Mouse (Mus musculus) cerebellum, adult 18-20 months (tissue): ENCODE measurements around the gene Samd8.
A peak's percentile ranks its signal among the peaks of the same experiment; 100 is the strongest.

Source experiments
- DNase-seq, 2 experiments: peaks; one replicate each; pipeline ENCODE4 v3.0.0; 2021

Samd8 gene

DNA sequence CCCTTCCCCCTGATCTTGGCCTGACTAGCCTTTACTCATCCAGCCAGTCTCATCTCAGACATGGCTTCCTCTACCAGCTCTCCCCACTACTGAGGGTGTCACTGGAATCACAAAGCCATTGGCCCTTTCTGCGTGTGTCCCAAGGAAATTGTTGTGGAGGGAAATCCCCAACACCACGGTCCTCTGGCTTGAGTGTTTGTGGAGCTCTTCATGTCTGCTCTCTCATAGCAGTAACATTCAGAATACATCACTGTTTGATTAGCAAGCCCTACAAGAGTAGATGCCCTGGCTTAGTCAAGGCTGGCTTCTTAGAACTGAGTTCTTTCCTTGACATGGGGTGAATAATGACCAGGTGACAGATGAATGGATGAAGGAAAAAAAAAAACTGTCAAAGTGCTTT is 3.5 kb upstream of the Samd8 start:
- DNase-seq: no peak

DNA sequence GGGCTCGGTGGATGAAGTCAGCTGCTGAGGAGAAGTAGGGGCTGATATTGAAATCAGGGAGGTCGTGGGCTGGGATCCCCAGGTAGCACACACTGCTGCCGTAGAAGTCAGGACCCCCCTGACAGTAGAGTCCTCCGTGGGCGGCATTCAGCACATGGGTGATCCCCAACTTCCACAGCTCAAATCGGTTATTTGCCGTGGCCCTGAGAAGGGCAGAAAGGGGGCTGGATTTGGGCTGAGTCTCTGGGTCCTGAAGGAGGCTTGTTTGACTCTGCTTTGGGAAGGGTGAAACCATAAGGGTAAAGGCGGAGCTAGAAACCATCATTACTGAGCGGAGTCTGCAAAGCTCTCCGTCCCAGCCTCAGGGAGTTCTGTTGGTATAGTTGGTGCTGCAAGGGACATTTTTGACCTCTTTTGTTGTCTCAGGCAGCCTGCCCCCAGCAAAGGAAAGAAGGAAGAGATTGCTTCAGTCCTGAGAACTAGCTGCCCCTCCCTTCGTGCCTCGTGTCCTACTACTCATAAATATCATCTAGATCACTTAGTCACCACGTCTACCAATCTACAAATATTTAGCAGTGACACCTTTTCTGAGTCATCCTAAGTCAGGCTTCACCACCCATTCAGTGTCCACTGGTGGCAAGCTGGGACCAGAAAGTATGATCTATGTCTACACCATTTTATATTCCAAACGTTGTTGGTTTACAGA is 2.7 kb upstream of the Samd8 start:
- no peak for DNase-seq

DNA sequence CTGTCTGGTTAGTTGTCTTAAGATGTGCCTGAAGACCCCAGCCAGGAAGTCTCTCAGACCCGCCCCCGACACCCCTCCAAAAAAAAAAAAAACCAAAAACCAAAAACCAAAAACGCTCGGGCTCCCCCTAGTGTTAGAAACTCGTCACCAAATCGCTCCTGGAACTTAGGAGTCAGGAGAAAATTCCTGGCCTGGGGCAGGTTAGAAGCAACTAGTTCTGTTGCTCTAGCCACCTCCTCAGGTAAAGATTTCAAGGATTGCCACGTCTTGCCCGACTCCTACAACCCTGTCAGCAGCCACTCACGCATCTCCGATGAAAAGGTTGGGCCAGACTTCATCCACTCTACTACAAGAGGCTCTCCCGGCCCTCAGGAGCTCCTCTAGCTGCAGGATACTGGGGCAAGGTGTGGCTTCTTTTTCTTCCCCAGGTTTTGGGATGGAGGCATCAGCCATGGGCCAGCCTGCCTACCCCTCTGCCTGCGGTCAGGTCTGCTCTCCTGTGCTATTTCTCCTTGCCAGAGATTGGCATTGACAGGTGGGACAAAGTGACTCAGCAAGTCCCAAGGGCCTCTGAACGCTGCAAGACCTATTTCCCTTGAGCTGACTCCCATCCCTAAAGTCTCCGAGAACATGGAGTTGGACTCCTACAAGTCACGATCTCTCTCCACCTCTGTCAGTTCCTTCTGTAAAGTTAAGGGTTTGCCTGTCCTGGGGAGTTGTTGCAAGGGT is 2.0 kb upstream of the Samd8 start:
- peak; percentile 52 to 65 for DNase-seq

DNA sequence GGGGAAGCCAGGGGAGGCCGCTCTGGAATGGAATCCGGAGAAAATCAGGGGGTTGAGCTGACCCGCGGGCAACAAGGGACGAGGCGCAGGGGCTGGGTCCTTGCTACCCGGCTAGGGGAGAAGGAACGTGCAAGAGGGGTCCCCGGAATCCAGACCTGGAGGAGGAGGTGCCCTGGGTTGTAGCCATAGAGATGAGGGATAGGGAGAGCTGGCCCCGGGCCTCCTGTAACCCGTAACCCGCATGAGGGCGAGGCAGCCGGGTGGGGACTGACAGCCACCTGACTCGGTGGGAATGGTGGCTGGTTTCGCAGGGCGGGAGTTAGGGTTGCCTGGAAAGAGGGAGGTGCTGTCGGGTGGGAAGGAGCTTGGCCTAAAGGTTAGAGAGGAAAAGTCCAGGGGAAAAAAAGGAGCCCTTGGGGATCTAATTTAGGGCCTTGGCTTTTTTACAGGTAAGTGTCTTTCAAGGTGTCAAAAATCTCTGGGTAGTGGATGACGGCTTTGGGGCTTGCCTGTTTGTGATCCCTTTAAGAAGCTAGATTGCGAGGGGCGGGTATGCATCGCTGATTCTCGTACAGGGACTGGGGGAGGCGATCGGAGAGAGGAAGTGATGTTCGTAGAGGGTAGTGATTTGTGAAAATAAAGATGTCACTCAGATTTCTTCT is 681 bp downstream of the Samd8 start, which contains the start of gene Dusp13:
Dusp13 (minus strand) TSS at position 301 of the 662 bp plus-strand sequence.
- DNase-seq: peak; percentile 74 to 77

DNA sequence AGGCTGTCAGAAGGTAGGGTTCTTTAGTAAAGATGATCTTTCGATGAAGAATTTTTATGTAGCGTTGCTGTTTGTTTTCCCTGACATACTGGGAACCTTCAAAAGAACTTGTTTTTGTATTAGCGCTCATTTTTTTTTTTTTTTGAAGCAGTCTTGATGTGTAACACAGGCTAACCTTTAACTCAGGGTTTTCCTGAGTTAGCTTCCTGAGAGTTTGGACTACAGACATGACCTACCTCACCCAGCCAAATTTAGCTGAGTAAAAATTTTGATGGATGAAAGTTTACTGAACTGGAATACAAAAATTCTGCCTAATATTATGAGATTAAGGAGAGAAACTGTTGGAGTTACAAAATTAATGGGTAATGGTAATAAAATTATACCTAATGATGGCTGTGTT is 2.1 kb downstream of the Samd8 start:
- DNase-seq: no peak

DNA sequence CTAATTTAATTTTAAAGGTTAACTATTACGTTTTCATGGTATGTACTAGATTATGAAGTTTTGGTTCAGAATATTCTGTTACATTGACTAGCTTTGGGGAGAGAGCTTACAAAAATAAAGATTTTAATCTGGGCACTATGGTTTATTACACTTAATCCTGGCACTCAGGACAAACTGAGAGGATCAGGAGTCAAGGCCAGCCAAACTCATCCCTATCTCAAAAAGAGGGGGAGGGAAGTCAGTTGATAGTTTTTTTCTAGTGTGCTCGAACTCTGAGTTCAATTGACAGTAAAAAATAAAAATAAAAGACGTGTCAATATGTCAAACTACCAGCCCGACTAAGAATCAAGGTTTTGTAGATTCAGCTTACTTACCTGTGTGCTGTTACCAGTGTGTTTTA is 3.0 kb downstream of the Samd8 start:
- no peak for DNase-seq

DNA sequence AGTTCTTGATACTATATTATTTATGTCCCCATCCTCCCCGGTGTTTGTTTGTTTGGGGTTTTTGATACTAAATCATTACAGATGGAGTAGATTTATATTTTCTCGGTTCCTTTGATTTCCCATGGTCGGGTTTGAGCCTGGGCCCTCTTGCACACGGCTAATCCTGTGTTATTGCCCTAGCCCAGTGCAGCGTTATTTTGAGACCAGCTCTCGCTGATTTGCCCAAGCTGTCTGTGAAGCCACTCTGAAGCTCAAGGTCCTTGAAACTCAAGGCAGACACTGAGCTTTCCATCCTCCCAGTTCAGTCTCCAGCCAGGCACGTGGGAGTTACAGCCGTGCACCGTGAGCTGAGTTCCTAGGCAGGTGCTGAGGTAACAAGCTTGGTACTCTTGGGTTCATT is 11.2 kb downstream of the Samd8 start:
- DNase-seq: no peak

DNA sequence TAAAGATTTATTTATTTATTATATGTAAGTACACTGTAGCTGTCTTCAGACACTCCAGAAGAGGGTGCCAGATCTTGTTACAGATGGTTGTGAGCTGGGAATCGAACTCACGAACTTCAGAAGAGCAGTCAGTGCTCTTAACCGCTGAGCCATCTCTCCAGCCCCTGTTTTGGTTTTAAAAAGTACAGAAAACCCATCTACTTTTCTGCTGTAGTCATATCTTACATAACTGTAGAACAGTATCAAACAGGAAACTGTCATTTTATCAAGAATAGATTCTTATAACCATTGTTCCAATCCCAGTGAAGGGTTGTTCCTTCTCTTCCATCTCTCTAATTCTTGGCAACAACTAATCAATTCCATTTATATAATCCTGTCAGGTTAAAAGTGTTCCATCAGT is 13.4 kb downstream of the Samd8 start:
- DNase-seq: no peak

DNA sequence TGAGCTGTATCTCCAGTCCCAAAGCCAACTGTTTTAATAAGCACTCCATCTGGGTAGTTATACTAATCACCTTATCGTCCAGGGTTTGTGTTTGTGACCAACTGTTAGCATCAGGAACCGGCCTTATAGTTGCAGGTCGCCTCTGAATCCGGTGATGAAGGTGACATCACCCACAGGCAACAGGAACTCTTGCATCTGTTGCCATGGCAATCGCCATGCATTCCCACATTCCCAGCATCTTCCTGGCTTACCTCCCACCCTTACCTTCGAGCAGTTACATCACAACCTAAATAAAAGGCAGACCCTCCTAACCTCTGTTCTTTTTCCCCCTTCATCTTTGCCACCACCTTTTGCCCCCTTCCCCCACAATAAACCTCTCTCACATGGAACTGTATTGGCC is 14.3 kb downstream of the Samd8 start:
- peak in 1 of 2 experiments; percentile 21 for DNase-seq

DNA sequence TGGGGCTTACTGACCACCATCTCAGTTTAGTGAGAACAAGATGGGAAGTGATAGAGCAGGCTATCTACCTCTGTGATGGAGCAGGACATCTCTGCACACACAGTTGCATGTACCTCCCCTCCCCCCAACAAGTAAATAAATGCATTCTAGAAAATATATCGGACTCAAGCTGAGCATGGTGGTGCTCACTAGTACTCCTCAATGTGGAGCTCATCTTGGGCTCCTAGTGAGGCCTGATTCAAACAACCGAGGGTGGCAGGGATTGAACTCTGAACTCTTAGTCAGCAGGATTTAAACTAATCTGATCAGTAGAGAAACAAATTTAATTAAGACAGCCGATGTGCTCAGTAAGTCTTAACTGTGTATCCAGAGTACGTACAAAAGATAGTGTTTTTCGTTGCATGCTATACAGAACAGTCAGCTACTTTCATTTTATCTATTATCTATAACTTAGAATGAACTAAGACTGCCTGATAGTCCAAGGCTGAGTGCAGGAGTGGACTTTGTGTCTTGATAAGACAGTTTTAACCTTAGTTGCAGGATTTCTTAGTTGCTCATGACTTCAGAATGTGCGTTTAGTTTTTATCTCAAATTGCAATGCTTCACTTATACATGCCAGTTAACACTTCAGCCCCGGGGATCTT is 15.5 kb downstream of the Samd8 start:
- no peak for DNase-seq

DNA sequence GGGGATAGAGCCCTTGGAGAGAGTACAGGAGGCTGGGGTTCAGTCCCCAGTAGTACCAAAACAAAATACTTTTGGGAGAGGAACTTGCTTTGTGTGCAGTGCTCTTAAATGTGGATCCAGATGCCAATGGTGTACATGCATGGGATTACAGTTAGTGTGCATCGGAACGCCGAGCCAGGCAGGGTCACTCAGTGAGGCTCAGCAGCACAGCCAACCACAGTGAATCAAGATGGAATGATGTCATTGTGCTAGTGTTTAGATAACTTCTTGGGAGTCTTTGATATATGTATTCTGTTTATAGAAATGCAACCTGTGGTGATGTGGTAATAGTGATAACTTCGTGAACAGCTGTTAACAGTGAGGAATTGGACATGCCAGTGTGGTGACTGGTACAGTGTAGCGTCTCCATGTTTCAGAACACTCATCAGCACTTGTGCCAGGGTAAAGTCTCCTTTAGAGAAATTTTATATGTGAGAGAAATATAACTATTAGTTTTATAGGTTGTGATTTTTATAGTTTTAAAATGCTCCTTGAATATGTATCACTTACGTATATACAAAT is 16.1 kb downstream of the Samd8 start:
- no peak for DNase-seq

DNA sequence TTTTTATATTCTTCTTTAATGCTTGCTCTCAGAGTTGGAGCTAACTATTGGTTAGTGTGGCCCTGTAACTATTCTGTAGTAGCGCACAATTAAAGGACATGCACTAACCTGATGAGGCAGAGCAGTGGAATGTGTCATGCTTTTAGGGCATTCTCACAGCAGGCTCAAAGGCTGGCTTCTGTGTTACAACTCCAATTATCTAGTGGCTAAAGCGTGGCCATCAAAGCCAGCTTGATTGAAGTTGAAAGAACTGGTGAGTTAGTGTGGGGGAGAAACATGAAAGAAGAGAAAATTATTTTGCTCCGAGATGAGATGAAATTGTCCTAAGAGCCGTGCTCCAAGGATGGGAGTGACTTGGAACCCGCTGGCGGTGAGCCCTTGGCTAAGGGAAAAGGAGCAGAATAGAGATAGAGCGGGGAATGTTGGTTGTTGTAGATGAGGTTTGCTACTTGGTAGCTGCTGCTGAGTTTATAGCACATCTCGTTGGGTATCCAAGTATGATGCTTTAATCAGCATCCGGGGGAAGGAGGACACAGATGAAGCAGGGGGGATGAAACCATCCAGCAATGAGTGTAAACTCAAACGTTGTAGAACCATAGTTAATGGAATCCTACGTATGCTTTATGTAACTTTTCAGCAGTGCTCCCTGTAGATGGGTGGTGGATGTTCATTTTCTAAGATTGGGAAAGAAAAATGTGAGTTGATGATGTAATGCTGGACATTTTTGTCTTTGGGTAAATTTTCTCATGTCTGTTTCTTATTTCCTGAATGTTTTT is 22.4 kb downstream of the Samd8 start:
- DNase-seq: no peak

DNA sequence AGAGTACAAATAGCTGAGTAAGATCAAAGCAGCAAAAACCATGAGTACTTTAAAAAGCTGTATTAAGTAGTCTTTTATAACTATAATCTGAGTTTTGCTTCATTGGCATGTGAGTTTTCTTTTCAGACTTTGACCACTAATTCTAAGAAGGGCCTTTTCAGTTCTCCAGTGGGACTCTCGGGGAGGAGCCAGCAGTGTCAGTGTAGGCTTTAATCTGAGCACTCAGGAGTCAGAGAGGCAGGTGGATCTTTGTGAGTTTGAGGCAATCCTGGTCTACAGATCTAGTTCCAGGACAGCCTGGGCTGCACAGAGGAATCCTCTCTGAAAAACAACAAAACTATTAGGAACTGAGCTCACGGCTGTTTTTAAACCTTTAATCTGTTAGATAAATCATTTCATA is 23.6 kb downstream of the Samd8 start:
- no peak for DNase-seq

DNA sequence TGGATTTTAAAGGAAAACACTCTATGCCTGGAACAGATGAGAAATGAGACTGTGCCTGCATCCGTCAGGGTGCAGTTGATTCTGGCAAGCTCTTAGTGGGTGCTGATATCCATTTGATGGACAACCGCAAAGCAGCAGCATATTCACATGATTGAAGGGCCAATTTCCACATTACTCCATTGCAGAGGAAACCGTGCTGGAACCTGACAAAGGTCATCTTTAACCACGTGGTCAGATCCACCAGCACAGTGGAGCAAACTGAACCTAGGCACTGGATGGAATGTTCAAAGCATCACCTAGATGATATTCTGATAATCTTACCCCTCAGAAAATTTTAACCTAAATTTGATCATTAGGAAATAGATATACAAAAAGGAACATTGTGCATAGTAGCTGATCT is 25.9 kb downstream of the Samd8 start:
- no peak for DNase-seq

DNA sequence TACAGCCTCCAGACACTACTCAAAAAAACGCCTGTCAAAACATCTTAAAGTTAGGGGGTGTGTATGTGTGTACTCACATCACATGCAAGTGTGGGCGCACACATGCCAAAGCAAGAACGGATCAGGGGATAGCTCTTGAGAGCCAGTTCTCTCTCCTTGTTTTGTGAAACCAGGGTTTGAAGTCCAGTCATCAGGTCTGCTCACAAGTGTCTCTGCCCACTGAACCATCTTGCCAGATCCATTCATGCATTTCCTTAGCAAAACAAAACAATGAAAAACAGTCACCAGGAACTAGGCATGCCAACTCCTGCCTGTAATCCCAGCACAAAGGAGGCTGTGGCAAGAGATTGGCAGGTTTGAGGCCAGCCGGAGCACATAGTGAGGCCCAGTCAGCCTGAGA is 36.2 kb downstream of the Samd8 start:
- DNase-seq: no peak

DNA sequence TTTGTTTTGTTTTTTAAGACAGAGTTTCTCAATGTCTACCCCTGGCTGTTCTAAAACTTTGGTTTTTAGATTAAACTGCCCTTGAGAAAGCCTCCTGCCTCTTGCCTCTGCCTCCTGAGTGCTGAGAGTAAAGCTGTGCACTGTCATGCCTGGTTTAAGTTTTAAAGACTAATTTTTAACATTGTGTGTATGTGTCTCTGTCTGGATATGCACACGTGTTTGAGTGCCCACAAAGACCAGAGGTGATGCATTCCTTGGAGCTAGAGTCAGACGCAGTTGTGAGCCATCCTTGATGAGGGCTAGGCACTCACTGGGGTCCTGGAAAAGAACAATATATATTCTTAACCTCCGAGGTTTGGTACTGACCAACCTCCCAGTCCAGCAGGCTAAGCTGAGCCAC is 37.0 kb downstream of the Samd8 start:
- no peak for DNase-seq

DNA sequence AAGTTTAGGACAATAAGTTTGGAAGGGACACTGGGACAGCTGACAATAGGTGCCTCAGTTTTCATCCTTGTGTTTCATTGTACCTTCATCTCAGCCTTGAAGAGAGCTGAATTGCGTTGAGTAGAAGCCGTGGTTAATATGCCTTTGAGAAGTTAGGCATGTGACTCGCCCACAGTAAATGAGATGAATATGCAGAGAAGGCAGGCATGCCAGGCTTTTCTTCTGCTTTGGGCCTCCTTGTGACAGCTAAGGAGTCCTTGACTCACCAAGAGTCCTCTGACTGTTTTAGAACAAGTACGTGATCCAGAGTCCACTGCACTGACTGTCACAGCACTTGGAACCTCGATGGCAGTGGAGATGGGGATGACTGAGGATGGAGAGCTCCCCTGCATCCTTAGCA is 37.8 kb downstream of the Samd8 start:
- no peak for DNase-seq

DNA sequence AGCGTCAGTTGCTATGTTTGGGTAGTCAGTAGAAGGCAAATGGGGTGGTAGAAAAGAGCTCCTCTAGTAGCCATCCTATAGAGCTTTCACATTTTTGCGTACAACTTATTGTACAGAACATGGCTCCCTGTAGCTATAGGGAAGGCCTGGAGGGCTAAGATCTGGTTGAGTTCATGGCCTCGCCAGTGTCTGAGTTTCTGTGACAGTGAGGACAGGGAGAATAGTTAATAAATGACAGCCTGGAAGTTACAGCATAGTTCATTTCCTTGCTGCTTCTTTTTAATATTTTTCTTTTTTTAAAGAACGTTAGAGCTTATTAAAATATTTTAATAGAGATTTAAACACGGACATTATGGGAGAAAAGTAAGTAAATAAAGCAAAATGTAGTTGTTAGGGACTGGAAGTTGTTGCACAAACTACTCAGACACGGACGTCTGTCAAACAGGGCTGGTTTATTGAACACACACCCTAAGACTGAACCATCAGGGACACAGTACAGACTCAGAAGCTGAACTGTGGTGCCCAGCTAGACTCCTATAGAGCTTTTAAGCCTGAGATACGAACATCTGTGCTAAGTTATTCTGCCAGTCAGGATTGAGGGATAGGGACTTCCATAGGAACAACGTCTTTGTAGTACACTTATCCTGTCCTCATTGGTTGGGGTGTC is 40.4 kb downstream of the Samd8 start:
- DNase-seq: no peak

DNA sequence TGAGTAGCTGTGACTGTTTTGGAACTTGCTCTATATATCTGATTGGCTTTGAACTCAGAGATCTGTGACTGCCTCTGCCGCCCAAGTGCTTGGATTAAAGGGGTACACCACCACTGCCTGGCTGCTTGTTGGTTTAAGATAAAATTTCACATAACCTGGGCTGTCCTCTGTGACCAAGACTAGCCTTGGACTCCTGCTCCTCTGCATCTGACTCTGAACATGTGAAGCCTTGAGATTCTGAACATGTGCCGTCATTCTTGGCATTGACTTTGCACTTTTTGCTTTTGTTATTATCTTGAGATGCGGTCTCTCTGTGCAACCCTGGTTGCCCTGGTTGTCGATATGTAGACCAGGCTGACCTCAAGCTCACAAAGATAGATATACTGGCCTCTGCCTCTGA is 41.4 kb downstream of the Samd8 start:
- DNase-seq: no peak

DNA sequence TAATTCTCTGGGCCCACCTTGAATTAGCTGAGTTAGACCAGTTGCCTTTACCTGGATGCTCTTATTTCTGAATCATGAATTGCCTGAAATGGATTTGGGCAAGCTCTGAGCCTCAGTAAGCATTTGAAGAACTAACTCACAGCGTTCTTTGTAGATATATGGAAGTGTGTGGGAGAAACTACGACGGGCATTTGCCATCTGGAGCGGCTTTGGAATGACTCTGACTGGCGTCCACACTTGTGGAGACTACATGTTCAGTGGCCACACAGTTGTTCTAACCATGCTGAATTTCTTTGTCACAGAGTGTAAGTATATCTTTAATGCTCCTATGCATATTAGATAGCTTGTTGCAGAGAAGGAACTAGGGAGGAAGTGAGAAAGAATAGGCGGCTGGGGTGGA is 41.9 kb downstream of the Samd8 start:
- no peak for DNase-seq

DNA sequence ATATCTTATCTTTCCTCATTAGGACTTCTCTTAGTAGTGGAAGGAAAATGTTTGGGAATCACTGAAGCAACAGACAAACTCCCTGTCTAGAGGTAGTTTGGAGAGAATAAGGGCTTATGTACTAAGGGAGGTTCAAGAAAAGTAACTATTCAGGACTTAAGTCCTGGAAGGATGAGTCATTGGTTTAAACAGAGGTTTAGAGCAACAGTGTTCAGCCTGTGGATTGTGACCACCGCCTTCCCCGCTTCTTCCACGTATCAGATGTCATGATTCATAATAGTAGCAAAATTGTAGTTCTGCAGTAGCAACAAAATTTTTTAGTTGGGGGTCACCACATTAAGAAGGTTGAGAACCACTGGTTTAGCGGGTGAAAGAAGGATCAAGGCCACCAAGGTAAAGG is 50.3 kb downstream of the Samd8 start:
- DNase-seq: no peak

DNA sequence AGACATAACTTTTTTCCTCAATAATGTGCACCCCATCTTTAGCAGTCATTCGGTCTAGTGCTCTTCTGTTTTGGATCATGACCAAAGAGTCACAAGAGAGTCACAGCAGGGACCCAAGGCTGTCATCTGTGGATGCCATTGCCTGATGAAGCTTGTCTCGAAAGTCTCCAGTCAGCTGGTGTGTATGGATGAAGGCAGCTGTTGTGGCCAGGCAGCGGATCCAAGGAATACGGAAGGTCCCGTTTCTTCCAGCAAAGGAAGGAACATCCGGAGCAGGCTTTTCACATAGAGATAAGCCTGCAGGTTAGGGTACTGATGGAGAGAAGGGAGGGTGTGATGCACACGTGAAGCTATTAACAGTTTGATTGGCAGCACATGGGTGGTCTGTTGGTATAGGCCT is 51.3 kb downstream of the Samd8 start:
- no peak for DNase-seq
